Mouse (Mus musculus) kidney, adult 8-10 months (tissue): ENCODE results near the gene A230050P20Rik.

Experiments used
- DNase-seq, 2 experiments: peaks; one replicate each; pipeline ENCODE4 v3.0.0; 2022

Gene A230050P20Rik

DNA sequence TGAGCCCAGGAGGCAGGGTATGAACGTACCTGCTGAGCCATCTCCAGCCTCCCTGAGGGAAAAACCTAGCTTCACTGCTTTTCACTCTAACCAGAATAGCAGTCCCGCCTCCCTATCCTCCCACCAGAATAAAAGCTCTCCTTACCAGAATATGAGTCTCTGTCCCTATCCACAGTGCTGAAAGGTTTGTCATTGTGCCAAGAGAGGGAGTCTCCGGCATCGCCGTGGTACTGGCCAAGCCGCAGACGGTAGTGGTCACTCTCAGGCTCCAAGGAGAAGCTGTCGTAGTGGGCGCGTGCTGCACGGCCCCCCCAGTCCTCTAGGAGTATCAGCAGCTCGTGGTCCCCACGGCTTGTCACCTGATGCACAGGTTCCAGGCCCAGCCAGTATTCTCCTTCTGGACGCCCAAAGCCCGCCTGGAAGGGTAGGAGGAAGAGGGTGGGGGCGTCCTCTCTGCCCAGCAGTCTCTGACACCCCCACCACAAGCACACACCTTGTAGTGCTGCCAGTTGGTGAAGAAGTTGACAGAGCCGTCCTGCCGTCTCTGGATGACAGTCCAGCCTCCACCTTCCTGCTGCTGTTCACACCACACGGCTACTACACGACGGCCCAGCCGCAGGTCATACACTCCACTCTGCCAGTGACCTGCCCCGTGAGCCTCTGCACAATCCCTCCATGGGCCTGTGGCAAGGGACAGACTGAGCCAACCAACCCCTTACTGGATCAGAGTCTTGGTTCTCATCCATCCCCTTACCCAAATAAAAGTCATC lies 6.8 kb downstream of the A230050P20Rik start:
- DNase-seq: no peak

DNA sequence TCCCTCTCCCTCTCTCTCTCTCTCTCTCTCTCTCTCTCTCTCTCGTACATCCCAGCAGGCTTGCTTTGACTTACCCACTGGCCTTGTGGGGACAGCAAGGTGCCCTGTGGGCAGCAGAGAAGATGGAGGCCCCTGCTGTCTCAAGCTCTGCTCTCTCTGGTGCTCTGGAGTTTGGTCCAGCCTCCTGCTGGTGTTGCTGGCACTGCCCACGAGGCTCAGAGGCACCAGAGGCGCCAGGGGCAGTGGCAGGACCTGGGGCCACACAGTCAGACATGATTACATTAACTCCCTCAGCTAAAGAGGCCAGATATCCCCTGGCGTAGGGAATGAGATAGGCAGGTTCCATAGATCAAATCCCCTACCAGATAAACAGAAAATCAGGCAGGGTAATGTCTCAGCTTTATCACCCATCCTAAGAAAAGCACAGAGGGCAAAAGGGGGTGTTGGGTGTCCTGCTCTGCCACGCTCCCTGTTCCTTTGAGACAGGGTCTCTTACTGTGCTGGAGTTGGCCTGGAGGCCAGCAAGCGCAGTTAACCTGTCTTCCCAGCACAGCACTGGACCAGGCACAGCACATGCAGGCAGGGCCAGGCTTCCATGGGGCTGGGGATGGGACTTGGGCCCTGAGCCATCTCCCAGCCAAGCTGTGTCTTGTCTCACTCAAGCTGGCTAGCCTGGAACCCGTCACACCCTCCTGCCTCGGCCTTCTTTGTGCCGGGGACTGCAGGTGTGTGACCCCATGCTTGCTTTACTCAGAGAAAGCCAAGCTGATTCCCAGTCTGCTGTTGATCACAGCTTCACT lies 8.1 kb downstream of the A230050P20Rik start:
- no peak for DNase-seq

DNA sequence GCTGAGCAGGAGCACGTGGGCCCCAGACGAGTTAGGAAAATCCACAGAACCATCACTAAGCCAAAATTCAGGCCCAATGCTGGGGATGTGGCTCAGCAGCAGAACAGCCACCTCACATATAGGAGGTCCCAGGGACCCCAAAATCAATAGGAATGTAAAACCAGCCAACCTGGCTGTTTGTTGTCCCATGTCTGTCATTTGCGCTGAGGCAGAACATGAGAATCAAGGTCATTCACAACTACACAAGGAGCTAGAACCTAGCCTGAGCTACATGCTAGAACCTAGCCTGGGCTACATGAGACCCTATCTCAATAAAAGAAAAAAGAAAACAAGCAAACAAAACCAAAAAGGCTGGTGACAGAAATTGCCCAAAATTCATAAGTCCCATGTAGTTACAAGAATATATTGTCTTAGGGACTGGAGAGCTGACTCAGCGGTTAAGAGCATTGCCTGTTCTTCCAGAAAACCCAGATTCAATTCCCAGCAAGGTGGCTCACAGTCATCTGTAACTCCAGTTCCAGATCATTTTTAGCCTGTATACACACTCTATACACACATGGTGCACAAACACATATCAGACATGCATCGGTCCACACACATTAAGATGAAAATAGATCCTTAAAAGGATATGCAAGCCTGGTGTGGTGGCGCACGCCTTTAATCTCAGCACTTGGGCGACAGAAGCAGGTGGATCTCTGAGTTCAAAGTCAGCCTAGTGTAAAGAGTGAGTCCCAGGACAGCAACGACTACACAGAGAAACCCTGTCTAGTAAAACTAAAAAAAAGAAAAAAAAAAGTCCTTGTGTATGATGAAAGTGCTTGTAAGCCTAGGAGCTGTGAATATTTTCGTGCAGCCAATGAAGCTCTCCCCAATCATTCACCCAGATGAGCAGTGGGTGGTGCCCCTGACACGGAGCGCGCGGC lies 8.9 kb downstream of the A230050P20Rik start:
- DNase-seq: no peak

DNA sequence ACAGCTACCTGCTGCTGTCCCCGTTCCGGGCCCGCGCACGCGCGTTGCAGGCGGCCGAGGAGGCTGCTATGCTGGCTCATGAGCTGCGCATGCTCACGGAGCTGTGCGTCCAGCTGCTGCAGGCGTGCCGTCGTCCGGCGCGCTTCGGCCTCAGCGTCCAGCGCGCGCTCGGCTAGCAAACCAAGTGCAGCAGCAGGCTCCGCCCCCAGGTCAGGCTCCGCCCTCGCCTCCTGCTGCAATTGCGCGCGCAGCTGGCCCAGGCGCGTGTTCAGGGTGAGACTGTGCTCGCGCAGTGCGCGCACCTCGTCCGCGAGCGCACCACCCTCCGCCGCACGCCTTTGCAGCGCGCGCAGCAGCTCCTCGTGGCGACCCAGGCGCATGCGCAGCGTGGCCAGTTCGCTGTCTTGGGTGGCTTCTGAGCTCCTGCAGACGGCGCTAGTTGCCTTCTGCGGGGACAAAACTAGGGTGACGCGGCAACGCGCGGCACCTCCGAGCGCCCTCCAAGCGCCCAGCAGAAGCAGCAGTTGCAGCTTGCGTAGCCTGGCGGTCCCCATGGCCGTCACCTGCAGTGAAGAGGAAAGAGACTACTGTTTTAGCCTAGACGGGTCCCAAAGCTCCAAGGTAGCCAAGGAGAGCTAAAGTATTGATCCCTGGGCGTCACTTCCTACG lies 9.7 kb downstream of the A230050P20Rik start:
- peak; percentile 100 for DNase-seq

DNA sequence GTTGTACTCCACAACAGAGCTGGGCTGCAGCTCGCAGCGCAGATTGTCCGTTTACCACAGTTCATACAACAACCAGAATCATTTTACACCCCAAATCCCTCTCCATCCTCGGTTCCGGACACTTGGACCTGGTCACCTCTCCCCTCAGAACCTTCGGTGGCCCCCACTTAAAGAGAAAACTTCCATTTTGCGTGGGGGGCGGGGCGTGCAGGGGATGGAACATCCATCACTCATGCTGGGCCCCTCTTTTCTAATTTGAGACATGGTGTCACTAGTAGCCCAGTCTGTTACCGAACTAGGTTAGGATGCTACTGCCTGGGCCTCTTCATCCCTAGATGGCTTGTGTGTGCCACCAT lies 10.2 kb downstream of the A230050P20Rik start:
- no peak for DNase-seq

DNA sequence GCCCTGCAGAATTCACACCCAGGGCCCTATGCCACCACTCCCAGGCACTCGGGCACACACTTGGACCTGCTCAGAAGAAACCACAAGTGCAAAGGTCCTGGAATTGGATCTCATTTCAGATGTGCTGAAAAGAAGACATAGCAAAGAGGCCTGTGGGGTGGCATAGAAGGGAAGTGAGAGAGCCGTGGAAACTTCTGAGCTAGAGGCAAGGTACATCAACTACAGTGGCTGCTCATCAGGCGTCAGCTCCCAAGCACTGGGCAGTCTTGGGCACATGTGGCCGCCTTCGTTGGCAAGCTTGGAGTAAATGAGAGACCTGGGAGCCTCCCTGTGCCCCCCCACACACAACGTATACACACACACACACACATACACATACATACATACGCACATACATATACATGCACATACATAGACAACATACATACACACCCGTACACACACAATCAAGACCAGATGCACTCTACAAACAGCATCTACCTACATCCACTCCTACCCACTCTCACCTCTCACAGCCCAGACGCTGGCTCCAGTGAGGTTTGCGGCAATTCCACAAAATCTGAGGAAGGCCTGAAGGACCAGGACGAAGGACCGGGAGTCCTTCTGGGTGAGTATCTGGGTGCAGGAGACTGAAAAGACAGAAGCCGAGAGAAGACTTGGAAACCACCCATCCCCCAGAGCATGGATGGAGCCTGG lies 10.8 kb downstream of the A230050P20Rik start, which contains the start of gene Angptl6:
Gene Angptl6 (minus strand): TSS at position 631 of the 696 bp plus-strand sequence.
- DNase-seq: no peak

DNA sequence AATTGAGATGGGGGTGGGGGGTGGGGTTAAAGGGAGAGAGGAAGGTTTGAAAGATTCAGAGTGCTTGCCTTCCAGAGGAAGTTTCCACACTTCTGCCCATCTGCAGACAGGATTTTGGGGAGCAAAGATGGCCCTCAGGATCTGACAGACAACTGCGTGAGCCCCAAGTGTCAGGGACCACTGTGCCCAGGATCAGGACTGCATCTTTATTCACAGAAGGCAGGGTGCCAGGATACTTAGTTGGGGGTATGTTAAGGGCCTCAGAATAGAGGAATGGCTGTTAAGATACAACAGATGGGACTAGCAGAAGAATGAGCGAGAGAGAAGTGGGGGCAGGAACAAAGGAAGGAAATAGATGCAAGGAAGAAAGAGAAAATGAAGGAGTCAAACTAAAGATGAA lies 18.1 kb downstream of the A230050P20Rik start:
- no peak for DNase-seq

DNA sequence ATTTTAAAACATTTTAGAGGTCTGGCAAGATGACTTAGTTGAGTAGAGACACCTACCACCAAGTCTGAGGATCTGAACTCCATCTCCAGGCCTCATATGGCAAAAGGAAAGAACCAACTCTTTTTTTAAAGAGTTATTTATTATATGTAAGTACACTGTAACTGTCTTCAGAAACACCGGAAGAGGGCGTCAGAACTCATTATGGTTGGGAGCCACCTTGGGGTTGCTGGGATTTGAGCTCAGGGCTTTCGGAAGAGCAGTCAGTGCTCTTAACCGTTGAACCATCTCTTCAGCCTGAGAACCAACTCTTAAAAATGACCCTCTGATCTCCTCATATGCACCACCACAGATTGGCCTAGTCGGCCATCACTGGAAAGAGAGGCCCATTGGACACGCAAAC lies 18.7 kb downstream of the A230050P20Rik start:
- DNase-seq: no peak

DNA sequence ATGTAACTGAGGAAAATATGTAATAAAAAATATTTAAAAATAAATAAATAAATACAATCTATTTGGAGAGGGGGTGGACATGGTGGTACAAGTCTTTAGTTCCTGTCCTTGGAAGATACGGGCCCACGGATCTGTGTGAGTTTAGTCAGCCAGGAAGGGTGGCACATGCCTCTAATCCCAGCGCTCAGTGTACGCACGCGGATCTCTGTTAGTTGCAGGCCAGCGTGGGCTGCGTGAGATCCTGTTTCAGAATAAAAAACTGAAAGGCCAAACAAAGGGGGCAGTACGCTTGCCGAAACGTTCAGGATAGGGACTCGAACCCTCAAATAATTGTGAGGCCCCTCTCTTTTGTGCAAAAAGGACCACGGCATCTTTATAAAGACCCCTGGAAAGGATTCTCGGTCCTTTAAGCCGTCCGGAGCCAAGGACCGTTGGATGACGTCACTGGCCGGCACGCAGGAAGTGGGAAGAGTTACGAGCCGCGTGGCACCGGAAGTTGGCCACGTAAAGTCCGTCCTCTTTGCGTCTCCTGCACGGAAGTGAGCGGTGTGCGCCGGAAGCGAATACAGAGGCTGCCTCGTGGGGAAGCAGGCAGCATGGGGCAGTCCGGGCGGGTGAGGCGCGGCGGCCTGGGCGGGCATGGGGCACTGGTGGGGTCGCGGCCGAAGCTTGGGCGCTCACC lies 19.4 kb downstream of the A230050P20Rik start, which contains the start of gene Ppan:
Gene Ppan (plus strand): TSS at position 472 of the 682 bp plus-strand sequence.
- peak; percentile 96 to 97 for DNase-seq

DNA sequence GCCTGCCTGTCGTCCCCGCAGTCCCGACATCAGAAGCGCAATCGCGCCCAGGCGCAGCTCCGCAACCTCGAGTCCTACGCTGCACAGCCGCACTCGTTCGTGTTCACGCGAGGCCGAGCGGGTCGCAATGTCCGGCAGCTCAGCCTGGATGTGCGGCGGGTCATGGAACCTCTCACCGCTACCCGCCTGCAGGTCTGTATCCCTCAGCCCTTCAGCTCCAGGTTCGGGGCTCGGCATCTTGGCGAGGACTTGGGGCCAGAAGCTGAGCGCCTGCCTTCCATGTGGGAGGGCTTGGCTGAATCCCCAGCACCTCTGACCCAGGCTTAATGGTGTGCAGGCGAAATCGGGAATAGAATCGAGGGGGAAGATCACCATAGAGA lies 19.9 kb downstream of the A230050P20Rik start:
- DNase-seq: no peak

DNA sequence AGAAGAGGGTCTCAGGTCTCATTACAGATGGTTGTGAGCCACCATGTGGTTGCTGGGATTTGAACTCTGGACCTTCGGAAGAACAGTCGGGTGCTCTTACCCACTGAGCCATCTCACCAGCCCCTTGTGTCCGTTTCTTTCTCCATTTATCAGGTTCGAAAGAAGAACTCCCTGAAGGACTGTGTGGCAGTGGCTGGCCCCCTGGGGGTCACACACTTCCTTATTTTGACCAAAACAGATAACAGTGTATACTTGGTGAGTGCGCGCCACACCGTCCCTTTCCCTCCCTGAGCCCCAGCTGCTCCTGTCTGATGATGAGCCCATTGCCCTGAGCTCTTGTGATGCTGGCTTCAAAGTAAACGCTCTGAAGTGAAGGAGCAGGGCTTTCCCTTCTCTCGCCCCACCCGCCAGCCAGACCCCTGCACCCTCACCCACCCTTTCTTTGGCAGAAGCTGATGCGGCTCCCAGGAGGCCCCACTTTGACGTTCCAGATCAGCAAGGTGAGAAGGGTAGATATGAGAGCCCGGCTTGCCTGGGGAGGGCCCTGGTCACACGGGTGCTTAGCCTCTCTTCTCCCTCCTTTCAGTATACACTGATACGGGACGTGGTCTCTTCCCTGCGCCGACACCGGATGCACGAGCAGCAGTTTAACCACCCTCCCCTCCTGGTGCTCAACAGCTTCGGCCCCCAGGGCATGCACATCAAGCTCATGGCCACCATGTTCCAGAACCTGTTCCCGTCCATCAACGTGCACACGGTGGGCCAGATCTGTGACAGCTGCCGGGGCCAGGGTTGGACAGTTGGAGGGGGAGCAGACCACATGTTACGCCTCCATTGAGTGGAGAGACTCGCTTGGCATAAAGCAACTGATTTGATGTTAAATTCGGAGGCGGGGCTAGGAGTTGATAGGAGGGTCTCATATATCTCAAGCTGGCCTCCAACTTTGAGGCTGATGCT lies 21.0 kb downstream of the A230050P20Rik start:
- DNase-seq: no peak

DNA sequence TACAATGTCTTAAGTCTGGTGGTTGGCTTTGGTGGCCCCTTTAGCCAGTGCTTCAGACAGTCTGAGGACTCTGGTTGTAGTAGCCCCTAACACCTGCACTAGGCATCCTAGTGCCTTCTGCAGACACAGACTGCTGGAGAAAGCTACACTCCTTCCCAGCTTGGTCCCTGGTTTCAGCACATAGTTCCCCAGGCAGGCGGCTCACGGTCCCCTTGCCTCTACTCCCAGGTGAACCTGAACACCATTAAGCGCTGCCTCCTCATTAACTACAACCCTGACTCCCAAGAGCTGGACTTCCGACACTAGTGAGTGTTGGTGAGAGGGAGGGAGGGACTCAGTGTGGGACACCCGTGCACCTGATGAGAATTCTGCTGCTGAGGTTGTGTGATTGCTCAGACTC lies 22.0 kb downstream of the A230050P20Rik start:
- DNase-seq: no peak

DNA sequence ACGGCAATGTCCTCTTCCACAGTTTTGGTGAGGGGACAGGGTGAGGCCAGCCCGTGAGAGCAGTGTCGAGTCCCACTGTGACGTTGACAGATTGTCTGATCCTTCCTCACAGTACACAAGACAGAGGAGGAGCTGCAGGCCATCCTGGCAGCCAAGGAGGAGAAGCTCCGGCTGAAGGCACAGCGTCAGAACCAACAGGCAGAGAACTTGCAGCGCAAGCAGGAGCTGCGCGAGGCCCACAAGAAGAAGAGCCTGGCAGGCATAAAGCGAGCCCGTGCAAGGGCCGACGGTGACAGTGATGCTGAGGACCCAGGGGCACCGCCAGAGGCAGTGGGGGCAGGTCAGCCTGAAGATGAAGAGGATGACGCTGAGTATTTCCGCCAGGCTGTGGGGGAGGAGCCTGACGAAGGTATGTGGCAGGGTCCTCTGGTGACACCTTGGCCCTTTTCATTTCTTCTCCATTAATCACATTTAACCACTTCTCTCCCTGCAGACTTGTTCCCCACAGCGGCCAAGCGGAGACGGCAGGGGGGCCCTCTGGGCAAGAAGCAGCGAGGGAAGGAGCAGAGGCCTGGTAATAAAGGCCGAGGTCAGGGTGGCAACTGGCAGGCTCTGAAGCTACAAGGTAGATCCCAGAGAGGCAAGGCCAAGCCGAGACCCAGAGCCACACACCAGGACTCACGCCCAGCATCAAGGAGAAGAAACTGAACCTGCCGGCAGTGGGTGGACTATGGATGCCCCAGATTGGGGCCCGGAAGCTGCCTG lies 23.1 kb downstream of the A230050P20Rik start:
- DNase-seq: no peak

DNA sequence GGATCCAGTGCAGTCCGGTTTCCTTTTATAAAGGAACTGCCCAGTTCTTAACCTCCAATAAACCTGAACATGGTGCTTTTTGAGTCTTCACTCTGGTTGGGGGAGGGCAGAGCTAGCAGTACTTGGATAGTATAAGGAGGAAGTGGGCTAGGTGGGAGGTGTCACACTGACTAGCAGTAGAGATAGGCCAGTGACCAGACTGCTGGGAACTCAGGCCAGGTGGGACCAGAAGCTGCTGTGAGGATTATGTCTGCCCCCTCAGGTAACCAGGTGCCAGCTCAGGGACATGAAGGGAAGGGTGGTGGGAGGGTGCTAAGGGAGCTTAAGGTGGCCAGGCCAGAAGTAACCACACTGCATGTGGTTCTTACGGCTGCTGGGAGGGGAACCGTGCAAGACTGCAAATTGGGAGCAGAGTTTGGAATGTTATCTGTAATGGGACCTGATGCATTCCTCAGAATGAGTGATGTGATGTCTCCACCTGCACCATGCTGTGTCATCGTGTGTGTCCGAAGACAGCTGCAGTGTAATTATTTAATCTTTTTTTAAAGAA lies 23.7 kb downstream of the A230050P20Rik start:
- no peak for DNase-seq

DNA sequence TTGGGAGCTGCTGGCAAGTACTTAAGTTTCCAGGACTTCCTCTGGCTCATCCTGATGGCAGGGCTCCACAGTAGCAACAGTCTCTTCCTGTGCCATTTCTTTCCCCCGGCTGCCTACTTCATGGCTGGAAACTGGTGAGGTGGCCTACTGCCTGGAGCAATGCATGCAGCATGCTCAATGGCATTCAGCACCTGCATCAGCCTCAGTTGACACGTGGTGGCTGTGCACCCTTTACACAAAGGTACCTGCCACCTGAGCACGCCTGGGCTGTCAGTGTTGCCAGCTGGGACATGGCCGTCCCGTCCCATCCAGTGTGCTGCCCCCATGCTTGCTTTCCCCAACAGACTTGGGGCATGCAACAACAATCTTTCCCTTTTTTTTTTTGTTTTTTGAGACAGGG lies 24.6 kb downstream of the A230050P20Rik start:
- no peak for DNase-seq

DNA sequence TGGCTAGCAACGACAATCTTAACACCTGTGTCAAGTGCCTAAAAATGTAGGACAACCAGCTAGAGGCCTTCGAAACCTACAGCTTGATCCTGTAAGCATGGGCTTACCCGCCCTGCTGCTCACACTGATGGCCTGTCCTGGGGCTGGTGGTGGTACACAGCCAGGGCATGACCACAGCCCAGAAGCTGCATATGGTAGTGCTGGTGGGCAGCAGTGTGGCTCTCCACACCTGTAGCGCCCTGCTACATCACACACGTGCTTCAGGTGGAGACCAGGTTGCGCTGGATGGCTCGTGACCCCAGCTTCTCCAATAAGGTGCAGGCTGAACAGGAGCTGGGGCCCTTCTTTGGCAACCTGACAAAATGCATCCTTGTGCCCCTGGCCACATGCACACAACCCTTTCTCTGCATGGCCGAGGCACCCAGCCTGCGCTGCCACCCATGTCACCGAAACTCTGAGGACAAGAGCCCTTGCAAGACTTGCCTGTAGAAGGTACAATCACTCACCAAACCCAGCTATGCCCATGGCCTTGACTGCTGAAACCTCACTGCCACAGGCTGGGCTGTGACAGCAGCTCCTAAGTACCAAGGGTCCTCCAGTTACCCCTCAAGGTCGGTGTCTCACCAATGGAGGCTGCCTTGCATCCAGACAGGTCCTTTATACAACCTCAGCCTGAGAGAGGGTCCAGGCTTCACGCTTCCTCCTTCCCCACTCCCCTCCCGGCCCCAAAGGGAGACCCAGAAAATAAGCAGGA lies 25.3 kb downstream of the A230050P20Rik start:
- DNase-seq: no peak

DNA sequence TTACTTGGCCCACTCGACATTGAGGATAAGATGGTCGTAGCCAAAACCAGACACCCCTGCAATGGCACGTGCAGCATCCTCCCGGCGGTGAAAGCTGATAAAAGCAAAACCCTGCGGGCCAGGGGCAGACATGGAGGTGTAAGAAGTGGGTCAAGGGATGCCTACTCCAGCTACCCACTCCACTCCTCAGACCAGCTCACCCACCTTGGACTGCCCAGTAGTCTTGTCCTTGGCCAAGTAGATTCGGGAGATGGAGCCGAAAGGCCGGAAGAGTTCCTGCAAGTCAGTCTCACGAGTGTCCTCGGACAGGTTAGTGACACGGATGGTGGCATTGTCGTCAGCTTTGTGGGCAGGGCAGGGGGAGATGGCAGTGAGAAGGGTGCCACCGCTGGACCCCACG lies 26.2 kb downstream of the A230050P20Rik start:
- DNase-seq: no peak

DNA sequence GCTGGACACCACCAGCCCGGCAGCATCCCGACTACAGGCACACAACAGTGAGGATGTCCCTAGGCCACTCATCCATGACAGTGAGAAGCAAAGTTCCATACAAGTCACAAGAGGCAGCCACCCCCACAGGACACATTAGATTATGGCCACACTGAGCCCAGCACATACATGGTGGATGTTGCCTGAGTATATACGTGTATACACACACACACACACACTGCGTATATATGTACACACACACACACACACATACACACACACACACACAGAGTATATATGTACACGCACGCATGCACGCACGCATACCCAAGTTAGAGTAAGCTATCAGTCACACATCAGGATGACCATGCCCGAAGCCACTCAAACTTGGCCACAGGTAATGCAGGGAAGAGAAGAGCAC lies 26.9 kb downstream of the A230050P20Rik start:
- no peak for DNase-seq
